Mouse (Mus musculus) heart, postnatal 25 days (tissue): ENCODE results near the gene Chrdl1. TPM values are rescaled to one million over a fixed set of nuclear protein-coding genes. Genes with fewer than 3 reads are reported as not detected.

Experiments
- DNase-seq: peaks from one replicate; pipeline ENCODE4 v3.0.0; 2022; ENCODE audit warnings: low spot score
- intact Hi-C: fragments of 180-260 bp; cut with DNase I; formaldehyde crosslinking; loops from one replicate; pipeline ENCODE4 v1.15.1; 2025
- total RNA-seq, 2 experiments: library from RNA; stranded (reverse); gene quantifications; 2 replicates each; pipeline ENCODE4 v1.2.3; 2021

The Chrdl1 gene
- total RNA-seq = 1 to 10 TPM; 1.6 to 3.6 TPM

DNA sequence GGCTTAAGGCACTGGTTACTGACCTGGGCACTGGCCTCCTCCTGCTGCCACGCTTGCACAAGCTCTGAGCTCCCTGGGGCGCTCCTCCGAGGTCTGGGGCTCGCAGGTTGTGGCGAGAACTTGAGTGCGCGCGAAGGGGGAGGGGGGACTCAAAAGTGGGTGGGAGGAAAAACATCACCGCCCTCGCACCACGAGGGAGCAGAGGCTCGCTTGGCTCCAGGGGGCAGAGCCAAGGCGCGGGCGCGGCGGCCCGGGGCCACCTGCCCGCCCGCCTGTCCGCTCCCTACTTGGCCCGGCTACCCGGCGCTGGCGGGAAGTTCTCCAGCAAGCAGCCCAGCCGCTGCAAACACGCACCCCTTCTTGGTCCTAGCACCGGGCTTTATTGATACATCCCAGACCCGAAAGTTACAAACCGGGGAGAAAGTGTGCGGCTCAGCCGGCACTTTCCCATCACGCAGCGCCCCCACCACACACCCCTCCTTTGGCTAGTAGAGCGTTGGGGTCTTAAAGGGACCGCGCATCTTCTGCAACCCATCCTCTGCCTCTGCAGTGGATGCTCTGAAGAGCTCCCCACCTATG, at the start of gene Chrdl1:
Chrdl1 (minus strand) TSS at position 472 of the 579 bp plus-strand sequence.
- no peak for DNase-seq

DNA sequence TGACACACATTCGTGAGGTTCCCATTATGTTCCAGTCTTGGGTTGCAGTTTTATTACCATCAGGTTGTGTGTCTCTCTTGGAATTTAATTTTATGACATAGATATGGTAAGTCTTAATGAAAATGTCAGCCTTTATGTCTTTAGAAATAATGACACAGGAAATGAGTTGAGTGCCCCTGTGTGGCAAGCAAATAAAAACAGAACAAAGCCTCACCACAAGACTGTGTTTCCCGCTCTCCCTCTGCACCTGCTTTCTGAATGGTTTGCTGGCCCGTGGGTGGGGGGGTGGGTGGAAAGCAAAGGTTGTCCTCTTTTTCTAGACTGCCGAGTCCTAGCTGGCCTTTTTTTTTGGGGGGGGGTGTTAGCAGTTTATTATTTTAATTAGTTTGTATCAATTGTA, 48.6 kb upstream of the Chrdl1 start:
- DNase-seq = no peak
- intact Hi-C loops = no loop called here

More for the DNA sequence above, at the start of gene Chrdl1:
- intact Hi-C loops = no loop called here

DNA sequence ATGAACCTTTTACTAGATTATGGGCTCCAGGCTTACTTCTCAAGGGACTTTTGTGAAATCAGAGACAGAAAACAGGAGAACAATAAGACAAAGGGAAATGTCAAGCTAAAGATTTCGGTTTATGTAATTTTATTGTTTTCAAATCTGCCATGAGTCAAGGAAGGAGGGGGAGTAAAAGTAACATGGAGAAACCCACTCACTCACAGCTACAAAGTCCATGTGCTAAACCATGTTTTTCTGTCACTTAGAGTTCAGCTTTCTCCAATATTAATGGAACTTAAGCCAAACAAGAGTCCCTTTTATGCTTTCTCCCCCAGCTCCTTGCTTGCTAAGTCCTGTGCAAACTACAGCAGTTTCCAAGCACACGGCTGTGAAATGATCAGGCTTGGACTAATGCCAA, 10.5 kb upstream of the Chrdl1 start:
- intact Hi-C loops = no loop called here

DNA sequence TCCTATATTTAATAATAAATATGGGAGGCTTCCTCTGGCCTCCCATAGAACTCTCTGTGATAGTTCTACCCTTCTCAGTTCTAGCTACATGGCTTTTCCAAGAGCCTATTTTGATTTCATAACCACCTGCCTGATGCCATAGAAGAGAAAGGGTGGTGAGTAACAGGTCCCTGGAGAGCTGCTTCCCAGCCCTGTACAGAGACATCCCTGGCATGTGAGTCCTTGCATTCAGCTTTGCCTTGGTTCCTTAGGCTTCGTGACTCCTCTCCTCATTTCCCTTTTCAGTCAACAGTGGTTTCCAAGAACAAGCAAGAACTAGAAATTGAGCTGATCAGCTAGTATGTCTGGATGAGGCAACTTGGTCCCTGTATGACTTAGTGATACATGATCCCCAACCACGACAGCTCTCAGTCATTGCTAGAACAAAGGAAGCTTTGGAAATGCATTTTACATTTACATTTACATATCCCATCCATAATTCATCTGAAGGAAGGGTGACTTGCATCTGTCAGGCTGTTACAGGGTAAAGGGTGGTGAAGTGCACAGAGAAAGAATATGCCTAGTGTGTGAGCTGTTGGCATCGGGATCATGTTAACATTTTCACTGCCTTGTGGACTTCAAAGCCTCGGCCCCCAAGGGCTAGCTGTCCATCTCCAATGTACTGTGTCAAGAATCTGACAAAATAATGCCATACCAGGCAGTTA, 27.7 kb downstream of the Chrdl1 start:
- no peak for DNase-seq

More for the DNA sequence above, 10.5 kb upstream of the Chrdl1 start:
- DNase-seq = no peak

DNA sequence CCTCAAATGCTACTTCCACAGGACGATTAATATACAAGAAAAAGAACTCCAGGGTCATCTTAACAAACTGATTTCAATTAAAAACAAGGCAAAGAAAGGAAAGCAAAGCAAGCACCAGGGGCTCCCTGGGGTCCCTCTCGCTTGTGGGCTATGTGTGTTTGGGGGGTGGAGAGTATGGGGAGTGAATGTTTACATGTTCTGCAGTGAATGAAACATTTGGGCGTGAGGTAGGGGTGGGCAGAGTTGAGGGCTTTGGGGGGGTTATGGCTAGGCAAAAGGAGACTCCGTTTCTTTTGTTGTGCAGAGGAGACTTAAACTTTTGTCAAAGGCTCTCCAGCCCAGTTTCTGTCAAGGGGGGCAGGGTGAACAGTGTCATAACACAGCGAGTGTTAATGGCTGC, 46.8 kb downstream of the Chrdl1 start:
- DNase-seq = no peak
- intact Hi-C loops = no loop called here

More for the DNA sequence above, 27.7 kb downstream of the Chrdl1 start:
- intact Hi-C loops = no loop called here

DNA sequence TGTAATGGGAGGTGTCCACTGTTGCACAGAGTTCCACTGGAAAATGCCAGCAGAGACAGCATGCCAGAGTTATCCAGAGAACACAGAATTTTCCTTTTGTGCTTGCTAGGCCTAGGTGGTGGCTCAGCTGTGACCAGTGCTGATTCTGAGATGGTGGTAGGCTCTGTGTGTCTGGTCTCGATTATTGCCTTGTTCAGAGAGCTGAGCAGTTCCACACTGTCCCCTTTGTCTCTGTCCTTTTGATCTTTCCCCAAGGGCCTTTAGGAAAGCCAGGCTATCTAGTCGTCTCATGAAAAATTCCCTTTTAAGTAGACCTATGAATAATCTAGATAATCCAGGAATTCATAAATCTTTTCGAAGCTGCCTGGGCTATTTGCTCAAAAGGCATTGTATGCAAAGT, 47.3 kb downstream of the Chrdl1 start:
- no peak for DNase-seq

DNA sequence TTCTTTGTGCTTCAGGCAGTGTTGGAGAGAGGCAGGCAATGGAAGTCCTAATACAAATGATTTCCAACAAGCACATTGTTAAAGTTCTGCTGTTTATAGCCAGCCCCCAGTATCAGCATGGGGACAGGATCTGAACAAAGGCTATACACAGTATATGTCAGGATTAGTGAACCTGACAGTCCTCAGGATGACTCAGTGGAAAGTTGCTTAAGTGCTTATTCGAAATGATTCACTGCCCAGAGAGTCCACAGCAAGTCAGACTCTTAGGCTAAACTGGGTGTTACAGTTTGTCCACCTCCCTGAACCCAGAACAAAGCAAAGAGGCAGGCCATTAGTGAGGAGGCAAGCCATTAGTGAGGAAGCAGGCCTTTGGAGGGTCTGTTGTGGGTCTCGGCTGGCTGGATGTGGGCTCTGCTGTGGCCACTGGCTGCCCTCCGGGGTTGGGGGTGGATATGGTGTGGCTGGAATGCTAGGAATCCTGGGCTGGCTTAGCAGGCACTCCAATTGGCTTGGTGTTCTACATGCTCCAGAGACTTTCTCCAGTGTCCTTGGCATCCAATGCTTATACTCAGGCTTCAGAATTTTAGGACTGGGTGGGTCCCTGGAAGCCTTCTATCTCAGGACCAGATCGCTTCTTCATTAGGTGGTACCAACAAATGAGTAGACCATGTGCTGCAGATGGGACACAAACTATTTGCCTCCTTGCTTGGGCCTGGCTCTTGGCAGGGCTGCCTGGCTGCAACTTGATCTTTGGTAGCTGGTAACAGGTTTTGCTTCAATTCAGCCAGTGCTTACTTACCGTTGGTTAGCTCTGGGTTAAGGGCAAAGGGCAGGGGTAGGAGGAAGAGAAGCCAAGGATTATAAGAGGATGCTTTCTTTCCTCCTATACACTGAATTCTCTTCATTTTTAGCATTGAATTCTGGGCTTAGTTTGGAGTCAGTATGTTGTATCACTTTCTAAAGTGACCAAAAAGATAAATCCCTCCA, 49.3 kb downstream of the Chrdl1 start:
- intact Hi-C loops = no loop called here
- no peak for DNase-seq

More for the DNA sequence above, 47.3 kb downstream of the Chrdl1 start:
- intact Hi-C loops = no loop called here

DNA sequence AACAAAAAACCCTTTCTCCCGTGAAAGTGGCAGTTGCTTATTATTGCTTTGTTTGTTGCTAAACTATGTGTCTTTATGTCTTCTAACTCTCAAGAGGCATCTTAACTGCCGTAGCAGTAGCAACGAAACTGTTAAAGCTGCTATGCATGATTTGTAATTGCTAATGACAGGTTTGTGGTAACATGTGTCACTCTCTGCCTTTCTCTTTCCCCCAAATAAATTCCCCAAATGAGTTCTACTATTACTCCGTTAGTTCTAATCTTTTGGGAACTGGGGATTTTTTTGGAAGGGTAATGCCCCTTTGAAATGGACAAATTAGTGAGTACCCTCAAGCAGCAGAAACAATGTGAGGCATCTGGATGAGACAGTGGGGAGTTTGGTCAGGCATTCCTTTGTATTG, 55.9 kb downstream of the Chrdl1 start:
- intact Hi-C loops = no loop called here
- no peak for DNase-seq

DNA sequence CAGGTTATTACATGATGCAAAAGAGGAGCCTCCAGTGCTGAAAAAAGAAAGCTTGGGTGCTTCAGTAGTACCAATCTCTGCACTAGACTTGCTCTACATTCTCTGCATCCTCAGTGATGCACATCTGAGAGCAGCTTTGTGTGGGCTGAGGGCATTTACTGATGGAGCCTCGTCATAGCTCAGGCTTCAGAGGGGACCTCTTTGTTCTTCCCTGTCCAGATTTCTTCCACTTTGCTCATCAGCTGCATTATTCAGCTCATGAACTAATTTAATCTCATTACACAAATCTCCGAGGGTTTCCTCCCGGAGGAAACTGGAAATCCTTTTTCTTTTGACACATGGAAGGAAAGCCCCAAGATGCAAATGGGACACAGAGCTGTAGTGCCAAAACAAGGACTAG, 56.5 kb downstream of the Chrdl1 start:
- no peak for DNase-seq
- intact Hi-C loops = no loop called here

DNA sequence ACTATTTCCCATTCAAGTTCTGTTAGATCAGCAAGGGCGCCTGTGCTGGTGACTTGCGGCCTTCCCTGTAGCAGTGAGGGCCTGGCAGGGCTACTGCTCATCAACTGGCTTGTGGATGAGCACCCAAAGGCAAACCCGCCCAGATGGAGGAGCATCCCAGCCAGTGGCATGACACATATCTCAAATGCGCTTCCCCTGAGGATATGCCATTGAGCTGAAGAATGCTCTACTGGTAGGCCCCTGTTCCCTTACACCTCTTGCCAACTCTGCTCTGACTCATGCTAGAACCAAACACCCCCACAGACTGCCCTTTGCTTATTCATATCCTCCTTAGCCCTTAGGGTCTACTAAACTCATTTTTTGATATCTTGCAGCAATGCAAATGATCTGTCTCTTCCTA, 57.4 kb downstream of the Chrdl1 start:
- DNase-seq = no peak
- intact Hi-C loops = no loop called here

DNA sequence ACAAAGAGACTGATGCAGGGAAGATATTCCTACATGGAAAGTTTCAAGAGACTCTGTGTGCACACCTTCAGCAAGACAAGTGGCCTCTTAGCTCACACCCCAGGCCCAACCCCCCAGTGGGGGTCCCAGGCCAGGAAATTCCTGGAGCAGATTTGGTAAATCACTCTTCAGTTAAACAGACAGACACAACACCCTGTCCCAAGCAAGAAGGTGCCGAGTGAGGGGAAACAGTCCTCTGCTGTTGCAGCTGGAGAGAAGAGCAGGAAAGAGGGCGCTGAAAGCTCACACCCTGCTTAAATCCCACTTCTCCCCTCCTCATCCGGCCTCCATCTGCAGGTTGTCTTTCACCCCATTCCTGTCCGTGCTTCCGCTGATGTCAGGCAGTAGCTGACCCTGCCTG, 58.2 kb downstream of the Chrdl1 start:
- intact Hi-C loops = no loop called here
- DNase-seq = no peak

DNA sequence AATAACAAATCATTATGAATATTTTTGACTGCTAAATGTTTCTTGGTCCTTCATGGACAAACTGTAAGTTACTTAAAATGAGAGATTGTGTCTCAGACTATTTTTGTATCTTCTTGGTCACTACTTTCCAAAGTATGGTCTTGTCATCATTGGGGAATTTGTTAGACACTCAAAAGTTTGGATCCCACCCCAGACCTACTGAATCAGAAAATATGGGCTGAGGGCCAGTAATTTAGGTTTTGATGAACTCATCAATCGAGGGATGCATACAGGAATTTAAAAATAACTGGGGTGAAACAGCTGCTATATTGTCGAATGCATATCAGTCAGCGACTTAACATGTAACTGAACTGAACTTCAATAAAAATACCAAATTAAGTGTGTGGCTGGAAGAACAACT, 80.9 kb downstream of the Chrdl1 start:
- intact Hi-C loops = no loop called here
- no peak for DNase-seq

DNA sequence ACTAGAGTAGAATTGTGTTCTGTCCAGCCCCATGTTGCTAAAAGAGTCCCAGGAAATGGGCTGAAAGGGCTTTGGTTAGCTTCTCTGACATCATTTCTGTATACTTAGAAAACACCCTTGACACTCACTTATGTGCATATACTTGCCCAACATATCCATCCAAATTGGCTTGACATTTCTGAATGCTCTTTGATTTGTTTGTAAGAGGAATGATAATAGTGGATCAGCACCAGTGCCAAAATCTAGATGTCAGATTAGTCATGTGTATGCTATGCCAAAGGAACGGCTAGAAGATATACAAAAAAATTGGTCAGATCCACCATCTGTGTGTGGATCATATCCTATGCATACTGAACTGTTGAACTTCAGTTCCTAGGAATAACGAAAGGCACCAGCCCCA, 99.3 kb downstream of the Chrdl1 start:
- intact Hi-C loops = no loop called here
- DNase-seq = no peak

DNA sequence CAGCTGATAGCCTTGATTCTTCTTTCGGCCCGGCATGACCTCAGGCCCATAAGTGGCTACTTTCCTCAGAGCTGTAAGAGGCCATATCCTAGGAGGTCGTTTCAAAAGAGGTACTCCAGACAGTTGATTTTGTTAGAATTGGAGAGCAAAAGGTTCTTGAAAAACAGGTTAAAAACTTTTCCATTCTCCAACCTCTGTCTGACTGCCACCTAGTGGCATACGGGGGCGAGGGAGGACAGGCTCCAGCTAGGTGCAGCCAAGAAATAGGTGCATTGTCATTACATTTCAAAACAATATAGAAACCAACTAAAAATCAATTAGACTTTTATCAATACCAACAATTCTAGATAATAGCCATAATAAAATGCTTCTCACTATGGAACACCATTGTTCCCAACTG, 118.9 kb downstream of the Chrdl1 start:
- intact Hi-C loops = loop anchor here (10.0 kb wide), 1 partner anchor 170 kb away; no protein-coding TSS in a partner anchor
- DNase-seq = no peak

DNA sequence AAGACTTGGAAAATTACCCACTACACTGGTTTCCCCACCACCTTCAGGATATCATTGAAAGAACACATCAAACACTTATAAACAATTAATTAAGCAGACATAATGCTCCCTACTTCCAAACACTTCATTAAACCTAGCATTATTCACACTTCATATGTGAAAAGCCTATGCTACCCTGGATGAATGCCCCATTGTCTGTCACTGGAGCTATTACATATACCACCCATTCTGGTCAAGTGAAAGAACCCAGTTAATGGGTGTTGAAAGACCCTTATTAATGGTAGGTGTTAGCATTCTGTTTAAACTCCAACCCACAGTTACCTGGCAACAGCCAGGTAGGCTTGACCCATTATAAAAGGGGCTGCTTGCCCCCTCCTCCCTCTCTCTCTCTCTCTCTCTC, 143.4 kb downstream of the Chrdl1 start:
- intact Hi-C loops = no loop called here
- DNase-seq = no peak

Other genes with a start within 250 kb of the Chrdl1 start
- gene Pak3, start 124.3 kb upstream of the Chrdl1 start, total RNA-seq = under 1 TPM; 0.18 to 0.34 TPM